Mouse (Mus musculus) layer of hippocampus, adult 9-11 months (tissue): Measurements from ENCODE around the gene Ctsk.
A peak's percentile ranks its signal among the peaks of the same experiment; 100 is the strongest.
"Not testable (repeated sequence)": the region's sequence is repeated elsewhere in the genome, so short reads cannot be mapped to it uniquely, and the experiment has no call there.

ENCODE experiments used
- DNase-seq: peaks from one replicate; pipeline ENCODE4 v3.0.0; 2022

The Ctsk gene

GRCm38 (mm10) chr3:95526111-95526510, 27.1 kb downstream of the Ctsk start:
- no peak for DNase-seq

DNA sequence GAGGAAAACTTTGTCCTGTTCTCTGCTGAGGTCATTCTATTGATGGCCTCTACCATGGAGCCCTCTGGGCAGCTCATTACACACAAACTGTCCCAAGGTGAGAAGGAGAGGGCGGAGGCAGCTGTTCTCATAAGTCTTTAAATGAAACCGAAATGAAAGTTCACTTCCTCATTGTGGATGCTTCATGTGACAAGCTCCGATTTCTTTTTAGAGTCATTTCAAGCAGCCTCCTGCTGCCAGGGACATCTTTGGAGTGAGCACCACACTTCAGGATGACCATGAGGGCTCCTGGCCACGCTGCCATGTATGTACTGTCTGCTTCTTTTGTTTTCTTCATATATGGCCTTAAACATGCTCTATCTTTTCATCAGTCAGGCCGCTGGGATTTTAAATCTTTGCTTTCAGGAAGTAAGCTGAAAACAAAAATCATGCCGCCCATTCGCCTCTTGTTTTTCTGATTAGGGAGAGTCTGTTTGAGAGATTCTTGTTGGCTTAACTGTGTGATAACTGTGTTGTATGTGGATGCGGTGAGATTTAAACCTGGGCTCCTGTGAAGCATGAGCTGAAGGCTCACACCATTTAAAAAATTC, 27.7 kb downstream of the Ctsk start, which contains the start of gene Ctss:
Gene Ctss (plus strand): TSS at position 165 of the 590 bp plus-strand sequence.
- peak; percentile 49 for DNase-seq

DNA sequence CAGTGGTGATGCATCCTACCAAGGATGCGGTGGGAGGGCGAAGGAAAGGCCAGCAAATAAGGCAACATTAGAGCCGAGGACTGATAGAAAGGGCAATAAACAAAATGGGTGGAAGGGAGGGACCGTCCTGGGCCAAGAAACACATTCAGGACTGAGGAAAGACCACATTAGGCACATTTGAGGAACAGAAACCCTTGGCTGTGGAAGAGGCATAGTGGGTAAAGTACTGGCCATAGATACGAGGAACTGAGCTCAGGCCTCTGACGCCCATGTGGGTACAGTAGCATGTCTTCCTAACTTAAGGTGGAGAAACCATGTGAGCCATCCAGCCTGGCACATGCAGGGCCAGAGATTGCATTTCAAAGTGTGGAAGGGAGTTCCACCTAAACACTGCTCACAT, 30.8 kb downstream of the Ctsk start:
- DNase-seq = peak; percentile 43

- no peak for DNase-seq
Observed at GRCm38 (mm10) chr3:95531025-95531424, 32.0 kb downstream of the Ctsk start.

DNA sequence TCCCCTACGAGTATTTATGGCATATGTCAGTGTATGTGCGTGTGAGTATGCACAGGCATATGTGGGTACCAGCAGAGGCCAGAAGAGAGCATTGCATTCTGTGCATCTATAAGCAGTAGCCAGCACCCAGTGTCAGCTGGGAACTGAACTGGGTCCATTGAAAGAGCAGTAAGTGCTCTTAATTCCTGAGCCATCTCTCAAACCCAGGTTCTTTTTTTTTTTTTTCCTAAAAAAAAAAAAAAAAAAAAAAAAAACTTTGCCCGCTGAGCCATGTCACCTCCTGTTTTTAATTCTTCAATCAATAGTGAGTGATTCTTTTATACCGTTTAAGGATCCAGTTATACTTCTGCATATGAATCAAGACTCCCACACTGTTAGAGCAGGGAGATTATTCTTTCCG, 34.3 kb downstream of the Ctsk start:
- DNase-seq = no peak

GRCm38 (mm10) chr3:95534927-95535326, 35.9 kb downstream of the Ctsk start:
- no peak for DNase-seq

- no peak for DNase-seq
Observed at GRCm38 (mm10) chr3:95538936-95539335, 39.9 kb downstream of the Ctsk start.

GRCm38 (mm10) chr3:95539837-95540236, 40.8 kb downstream of the Ctsk start:
- DNase-seq = no peak

- not testable (repeated sequence) for DNase-seq
Observed at GRCm38 (mm10) chr3:95541186-95541585, 42.1 kb downstream of the Ctsk start.

GRCm38 (mm10) chr3:95542171-95542570, 43.1 kb downstream of the Ctsk start:
- no peak for DNase-seq

DNA sequence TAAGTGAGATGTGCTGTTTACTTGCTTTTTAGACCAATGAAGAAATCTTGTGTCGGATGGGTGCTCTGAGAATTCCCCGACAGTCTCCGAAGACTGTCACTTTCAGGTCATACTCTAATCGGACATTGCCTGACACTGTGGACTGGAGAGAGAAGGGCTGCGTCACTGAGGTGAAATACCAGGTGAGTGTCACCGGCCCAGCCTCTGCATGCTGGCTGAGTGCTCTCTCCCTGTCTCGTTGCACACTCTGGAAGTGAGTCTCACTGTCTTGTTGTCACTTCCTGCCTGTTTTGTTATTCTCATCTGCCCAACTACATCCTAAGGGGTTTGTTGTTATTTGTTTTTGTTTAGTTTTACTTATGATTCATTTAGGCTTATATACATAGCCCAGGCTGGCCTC, 43.9 kb downstream of the Ctsk start:
- no peak for DNase-seq

DNA sequence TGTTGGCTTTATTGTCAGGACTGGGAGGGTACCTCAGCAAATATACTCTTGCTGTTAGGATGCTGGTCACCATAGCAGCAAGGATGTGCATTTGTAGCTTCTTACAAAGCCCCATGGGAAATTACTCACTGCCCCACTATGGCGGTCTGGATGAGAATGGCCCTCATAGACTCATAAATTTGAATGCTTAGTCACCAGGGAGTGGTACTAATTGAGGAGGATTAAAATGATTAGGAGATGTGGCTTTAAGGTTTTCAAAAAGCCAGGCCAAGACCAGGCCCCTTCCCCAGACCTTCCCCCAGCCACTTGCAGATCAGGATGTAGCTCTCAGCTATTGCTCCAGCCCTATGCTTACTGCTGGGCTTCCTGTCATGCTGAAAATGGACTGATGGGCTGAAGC, 51.1 kb downstream of the Ctsk start:
- no peak for DNase-seq

DNA sequence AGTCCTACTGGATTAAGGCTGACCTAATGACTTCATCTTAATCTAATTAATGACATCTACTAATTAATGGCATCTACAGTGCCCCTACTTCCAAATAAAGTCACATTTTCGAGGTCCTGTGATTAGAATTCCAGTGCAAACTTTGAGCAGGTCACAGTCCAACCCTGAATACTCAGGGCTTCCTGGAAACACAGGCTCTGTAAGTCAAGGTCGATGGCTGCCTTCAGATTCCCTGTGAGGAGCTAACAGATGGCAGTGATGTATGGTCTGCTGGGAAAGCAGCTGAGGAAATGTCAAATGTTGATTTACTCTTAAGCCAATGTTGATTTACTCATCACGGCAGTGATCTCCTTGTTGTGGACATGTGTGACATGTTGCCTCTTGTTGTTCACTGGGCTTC, 54.9 kb downstream of the Ctsk start:
- DNase-seq = no peak
